Mouse (Mus musculus) splenic B cell, adult 2 months (primary cell): ENCODE measurements around the gene Slc7a4.
"Not testable (repeated sequence)": the region's sequence is repeated elsewhere in the genome, so short reads cannot be mapped to it uniquely, and the experiment has no call there.

Experiments
- DNase-seq: peaks from one replicate; pipeline ENCODE4 v3.0.0-alpha.2; 2011; ENCODE audit warnings: low read depth, low spot score
- H3K27me3 ChIP-seq: 2 replicates; pipeline ENCODE4 v1.6.1; 2012; ENCODE audit warnings: mild to moderate bottlenecking, low read length, moderate library complexity, mixed read lengths; ENCODE audit not compliant: control insufficient read depth, poor library complexity, insufficient read depth, severe bottlenecking
- H3K36me3 ChIP-seq: 2 replicates; pipeline ENCODE4 v1.6.1; 2012; ENCODE audit warnings: mild to moderate bottlenecking, low read length, moderate library complexity, mixed read lengths; ENCODE audit not compliant: control insufficient read depth, poor library complexity, insufficient read depth, severe bottlenecking

The Slc7a4 gene

DNA sequence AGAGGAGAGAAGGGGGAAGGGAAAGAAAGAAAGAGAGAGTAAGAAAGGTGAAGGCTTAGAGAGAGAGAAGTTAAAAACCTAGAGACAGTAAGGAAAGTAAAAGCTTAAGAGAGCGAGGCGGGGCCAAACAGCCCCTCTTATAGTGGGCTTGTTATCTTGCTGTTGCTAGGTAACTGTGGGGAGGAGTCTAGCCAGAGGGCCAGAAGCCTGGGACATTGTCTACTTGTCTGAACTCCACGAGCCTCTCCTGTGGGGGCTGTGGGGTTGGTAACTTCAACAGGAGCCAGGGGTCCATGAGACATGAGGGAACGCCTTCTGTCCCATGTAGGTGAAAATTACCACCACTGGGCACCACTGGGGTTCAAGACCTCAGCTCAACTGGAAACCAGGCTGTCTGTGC is 28.3 kb downstream of the Slc7a4 start:
- DNase-seq: peak; percentile 29
- H3K27me3 ChIP-seq, H3K36me3 ChIP-seq: not testable (repeated sequence)

DNA sequence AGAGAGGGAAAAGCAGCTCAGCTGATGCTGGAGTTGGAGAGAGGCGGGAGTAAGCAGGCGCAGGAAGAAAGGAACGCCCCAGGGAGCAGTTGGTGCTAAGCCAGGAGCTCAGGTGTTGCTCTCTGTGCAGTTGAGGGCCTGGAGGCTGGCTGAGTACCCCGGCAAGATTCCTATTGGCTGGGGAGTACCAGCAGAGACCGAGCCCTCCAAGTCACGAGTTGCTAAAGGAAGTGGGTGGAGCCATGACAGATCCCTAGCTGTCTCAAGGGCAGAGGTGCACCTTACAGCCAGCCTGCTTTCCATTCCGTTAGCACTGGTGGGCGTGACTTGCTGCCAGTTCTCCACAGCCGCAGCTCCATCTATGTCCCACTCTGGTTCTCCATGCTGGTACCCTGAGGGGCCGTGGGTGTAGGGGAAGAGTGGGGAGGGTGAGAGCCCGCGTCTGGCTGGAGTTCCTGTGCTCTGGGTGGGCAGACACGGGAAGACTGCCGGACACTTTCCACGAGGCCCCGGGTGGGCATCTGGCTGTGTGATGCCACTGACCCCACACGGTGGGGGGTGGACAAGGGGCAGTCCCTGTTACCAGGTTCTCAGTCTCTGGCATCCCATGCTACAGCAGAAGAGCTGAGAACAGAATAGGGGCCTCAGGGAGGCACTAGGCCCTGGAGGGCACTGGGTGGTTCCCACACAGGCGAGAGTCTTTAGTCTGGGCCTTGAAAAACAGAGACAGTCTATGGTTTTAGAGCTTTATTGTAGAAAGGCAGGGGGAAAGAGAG is 28.9 kb downstream of the Slc7a4 start:
- peak; percentile 92 for DNase-seq
- Histone ChIP-seq H3K36me3 (no peaks in the 10 kb centered on the region), H3K27me3 (no peaks in the 10 kb centered on the region)

DNA sequence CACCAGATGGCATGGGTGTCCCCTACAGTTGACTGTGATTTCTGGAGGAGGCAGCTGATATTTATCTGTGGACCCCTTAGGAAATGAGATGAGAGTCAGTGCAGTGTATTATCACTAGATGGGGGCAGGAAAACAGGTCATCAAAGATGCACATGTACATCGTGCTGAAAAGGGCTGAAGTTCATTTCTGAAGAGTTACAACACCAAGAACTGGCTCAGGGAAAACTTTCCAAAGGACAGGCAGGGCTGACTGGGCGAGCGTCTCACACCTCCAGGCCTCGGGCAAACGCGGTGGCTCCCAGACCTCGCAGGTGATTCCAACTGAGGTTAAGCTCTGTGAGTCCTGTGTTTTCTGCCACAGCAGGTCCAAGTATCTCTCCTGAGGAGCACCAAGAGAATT is 30.2 kb downstream of the Slc7a4 start:
- Histone ChIP-seq H3K36me3 (no peaks in the 10 kb centered on the region), H3K27me3 (no peaks in the 10 kb centered on the region)
- DNase-seq: no peak

DNA sequence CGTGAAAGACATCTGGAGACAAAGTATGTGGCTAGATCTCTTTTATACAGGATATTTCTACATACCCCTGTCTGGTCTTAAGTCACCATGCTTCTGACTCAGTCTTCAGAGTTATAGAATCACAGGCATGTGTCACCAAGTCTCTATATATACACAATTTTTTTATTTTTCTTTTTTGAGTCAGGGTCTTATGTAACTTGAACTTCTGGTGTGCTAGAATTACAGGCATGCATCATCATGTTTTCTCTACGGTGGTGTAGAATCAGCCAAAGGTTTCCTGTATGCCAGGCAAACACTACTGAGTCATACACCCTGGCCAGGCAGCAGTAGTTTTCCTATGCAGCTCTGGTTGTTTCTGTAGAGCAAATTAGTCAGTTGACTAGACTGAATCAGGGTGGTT is 40.4 kb downstream of the Slc7a4 start:
- Histone ChIP-seq H3K27me3 (no peaks in the 10 kb centered on the region; the same call in 1 of the 2 replicates), H3K36me3 (no peaks in the 10 kb centered on the region)
- DNase-seq: no peak

DNA sequence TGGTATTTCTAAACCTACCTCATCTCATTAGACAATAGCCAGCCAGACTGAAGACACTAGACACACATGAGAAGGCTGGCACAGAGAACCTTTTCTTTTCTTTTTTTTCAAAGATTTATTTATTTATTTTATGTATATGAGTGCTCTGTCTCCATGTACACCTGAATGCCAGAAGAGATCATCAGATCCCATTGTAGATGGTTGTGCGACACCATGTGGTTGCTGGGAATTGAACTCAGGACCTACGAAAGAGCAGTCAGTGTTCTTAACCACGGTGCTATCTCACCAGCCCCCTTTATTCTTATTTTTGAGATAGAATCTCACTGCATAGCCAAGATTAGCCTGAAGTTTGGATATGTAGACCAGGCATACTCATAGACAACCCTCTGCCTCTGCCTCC is 46.4 kb downstream of the Slc7a4 start:
- Histone ChIP-seq H3K27me3 (no peaks in the 10 kb centered on the region), H3K36me3 (no peaks in the 10 kb centered on the region)
- DNase-seq: no peak

DNA sequence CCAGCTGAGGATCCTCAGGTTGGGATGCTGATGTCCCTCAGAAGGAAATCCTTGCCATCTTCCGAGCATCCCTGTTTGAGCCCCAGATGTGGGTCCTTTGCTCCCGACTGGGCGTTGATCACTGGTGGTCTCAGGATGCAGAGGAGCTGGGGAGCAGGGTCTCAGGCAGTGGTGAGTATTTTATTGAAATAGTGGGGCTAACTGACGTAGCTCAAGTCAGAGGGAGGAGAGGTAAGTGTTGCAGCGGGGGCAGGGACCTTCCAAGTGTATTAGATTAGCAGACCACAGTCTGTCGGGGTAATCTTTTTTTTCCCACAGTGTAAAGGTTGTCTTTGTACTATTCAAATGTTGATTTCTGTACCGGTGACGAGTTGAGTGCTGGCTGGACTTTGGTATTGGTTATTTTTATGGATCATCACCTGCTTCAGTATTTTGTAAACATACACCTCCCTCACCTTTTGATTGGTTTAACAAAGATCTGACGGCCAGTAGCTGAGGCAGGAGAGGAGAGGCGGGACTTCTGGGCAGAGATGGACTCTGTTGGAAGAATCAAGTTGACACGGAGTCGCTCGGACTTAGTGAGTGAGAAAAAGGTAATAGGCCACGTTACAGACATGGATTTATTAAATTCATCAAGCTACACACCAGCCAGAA is 50.2 kb downstream of the Slc7a4 start:
- no peaks in the 10 kb centered on the region for H3K36me3 ChIP-seq
- DNase-seq: no peak
- H3K27me3 ChIP-seq: no peaks in the 10 kb centered on the region

DNA sequence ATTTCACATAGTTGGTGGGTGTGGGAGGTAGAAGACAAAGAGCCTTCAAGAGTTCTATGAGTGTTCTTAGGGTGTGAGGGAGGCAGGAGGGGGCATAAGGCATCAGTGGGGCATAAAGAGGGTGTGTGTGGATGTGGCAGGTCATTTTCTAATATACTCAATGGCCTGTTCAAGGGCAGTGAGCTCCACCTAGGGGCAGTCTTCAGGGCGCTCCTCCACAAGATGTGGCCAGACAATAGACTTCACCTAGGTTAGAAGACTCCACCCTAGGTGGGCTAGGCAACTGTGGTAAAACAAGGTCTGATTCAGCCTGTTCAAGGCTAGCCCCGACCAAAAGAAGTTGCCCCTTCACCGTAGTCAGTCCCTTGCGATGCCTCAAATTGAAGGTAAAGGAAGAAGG is 50.7 kb downstream of the Slc7a4 start:
- Histone ChIP-seq H3K36me3 (no peaks in the 10 kb centered on the region), H3K27me3 (no peaks in the 10 kb centered on the region)
- peak; percentile 54 for DNase-seq

DNA sequence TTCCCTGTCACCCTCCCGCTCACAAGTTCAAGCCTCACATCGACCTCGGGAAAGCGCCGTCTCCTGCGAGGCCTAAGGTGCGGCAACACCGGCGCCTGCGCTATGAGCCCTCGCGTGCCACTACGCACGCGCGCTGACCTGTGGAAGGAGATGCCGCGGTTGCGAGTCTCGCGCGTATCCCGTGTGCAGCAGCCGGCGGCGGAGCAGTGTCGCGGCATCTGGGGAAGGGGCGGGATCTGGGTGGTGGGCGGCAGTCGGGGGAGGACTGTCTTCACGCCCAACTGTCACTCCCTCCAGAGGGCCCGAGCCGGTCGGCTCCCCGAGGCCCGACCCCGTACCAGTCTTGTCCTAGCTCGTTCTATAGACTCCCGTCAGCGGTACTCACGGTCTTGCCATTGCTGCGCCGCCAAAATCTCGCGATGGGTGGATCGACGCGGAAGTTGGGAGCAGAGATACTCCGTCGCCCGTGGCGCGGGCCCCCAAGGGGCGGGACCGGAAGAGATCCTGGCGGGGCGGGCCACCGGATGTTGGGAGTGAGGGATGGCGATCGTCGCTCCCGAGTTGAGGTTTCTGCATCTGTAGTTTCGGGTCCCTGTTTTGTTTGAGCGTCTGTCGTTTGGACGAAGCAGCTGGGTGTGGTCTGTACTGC is 52.2 kb downstream of the Slc7a4 start, which contains the start of gene Thap7:
TSS of gene Thap7 (minus strand) at position 497 of the 649 bp plus-strand sequence.
- DNase-seq: peak; percentile 96
- no peaks in the 10 kb centered on the region for H3K27me3 ChIP-seq
- H3K36me3 ChIP-seq: no peaks in the 10 kb centered on the region; the same call in 1 of the 2 replicates

DNA sequence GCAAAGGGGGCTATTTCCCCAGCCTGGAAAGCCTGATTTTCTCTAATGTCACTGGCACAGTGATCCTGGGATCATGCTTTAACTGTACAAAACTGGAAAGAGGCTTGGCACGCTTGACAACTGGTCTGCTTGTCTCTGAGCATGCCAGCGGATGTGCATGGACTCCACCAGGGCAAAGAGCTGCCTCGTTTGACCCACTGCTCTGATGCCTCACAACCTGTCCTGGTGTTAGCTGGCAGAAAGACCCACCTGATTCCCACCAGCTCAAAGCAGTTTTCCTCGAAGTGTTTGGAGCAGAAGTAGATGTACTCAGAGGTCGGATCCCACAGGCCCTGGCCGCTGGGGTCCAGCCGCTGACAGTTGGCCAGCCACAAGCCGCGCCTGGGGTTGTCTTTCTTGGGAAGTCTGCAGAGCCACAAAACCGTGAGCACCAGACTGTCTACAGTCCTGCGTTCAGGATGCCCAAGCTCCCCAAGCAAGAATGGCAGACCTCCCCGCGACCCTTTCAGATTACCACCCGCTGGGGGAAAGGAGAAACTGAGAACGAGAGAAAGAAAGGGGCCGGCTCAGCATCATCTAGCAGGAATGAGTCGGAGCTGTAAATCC is 52.9 kb downstream of the Slc7a4 start:
- DNase-seq: no peak
- H3K36me3 ChIP-seq: no peaks in the 10 kb centered on the region; the same call in 1 of the 2 replicates

DNA sequence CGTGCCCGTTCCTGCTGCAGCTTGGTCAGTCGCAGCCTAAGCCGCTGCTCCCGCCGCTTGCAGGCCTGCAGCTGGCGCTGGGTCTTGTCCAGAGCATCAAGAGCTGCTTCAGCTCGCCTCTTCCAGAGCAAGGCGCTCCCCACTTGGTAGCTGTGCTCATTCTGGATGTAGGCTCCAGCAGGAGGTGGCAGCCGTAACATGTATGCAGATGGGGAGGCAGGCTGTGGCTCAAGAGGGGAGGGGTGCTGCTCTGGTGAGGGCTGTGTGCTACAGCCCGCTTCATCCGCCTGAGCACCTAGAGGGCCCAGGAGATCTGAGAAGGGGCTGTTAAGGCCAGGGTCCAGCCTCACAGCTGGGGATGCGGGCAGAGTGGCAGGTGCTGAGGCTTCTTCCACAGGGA is 54.7 kb downstream of the Slc7a4 start:
- H3K27me3 ChIP-seq: no peaks in the 10 kb centered on the region
- H3K36me3 ChIP-seq: peaks cover 2% of the 10 kb centered on the region; the same call in 1 of the 2 replicates
- no peak for DNase-seq

More for the DNA sequence above, 52.9 kb downstream of the Slc7a4 start:
- H3K27me3 ChIP-seq: no peaks in the 10 kb centered on the region

DNA sequence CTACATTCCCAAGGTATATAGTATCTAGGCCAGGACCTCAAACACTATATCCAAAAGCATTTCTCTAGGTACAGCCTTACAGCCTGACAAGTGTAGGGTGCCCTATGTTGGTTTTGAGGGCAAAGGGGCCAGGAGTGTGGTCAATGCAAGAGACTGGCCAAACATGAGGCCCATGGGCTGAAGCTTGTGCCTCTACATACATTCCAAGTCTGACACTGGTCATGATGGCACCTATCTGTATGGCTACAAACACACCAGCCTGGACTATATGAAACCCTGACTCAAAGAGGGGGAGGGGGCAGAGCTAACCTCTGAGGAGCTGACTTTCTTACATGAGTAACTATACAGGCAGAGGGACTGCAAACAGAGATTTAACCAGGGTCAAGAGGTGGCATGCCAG is 55.4 kb downstream of the Slc7a4 start:
- Histone ChIP-seq H3K36me3 (peaks cover 2% of the 10 kb centered on the region; the same call in 1 of the 2 replicates), H3K27me3 (no peaks in the 10 kb centered on the region)
- DNase-seq: no peak

DNA sequence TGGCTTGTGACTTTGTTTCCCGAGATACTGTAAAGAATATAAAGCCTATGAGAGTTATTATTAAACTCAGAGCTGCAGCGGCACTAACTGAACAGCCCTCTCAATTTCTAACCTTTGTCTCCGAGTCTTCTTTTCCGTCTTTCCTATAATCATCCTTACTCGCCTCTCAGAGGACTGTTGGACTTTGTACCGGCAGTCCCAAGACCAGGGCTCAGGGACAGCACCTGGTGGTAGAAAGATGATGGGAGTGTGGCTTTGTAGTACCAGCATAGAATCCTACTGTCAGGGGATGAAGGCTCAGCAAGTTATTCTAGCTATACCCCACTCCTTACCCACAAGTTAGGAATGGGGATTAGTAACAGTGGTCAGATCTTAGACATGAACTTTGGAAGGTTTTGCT is 56.8 kb downstream of the Slc7a4 start:
- no peaks in the 10 kb centered on the region for H3K27me3 ChIP-seq
- H3K36me3 ChIP-seq: peaks cover 4% of the 10 kb centered on the region
- no peak for DNase-seq

DNA sequence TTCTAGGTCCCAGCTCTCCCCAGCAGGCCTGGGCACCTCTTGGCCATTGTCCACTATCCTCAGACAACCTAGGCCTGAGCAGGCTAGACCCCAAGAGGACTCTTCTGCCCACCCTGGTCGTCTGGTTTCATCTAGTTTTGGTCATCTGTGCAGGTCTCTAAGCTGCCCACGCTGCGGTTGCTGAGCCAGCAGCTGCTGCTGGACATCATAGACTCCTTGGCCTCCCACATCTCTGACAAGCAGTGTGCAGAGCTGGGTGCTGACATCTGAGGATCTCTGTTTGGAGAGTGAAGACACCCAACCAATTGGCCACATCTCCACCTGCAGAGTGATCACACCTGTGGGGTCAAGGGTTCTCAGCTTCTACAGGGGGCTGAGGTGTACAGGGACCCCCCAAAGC is 57.5 kb downstream of the Slc7a4 start:
- H3K36me3 ChIP-seq: peaks cover 8% of the 10 kb centered on the region

DNA sequence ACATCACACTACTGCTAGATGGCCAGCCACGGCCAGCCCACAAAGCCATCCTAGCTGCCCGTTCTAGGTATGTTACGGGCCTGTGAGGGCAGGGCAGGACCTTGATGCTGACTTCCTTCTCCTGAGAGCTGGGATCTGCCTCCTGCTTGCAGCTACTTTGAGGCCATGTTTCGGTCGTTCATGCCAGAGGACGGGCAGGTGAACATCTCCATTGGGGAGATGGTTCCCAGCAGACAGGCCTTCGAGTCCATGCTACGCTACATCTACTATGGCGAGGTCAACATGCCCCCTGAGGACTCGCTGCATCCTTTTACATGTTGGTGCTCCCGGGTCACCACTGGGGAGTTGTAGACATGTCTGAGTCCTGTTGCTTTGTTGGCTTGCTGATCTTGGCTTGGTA is 58.9 kb downstream of the Slc7a4 start:
- Histone ChIP-seq H3K36me3 (peaks cover 10% of the 10 kb centered on the region), H3K27me3 (no peaks in the 10 kb centered on the region)
- no peak for DNase-seq

More for the DNA sequence above, 57.5 kb downstream of the Slc7a4 start:
- no peaks in the 10 kb centered on the region for H3K27me3 ChIP-seq
- no peak for DNase-seq
